Mouse (Mus musculus) heart, adult 2 months (tissue): Measurements from ENCODE around the gene Eps15l1. TPM values are rescaled to one million over a fixed set of nuclear protein-coding genes. Genes with fewer than 3 reads are reported as not detected.

Experiments
- DNase-seq, 2 experiments: peaks; one replicate each; pipeline ENCODE4 v3.0.0; 2021
- H3K27ac ChIP-seq: fragments of 200-600 bp; 2 replicates; pipeline ENCODE4 v1.8.1; 2022
- H3K27me3 ChIP-seq: fragments of 200-500 bp; 2 replicates; pipeline ENCODE4 v1.6.1; 2012; ENCODE audit warnings: mild to moderate bottlenecking, low read length, inconsistent platforms, mixed read lengths; ENCODE audit not compliant: control insufficient read depth, insufficient read depth
- H3K36me3 ChIP-seq: fragments of 200-500 bp; 2 replicates; pipeline ENCODE4 v1.6.1; 2012; ENCODE audit warnings: low read length, inconsistent platforms; ENCODE audit not compliant: control insufficient read depth, insufficient read depth
- H3K4me1 ChIP-seq: fragments of 200-500 bp; 2 replicates; pipeline ENCODE4 v1.6.1; 2011; ENCODE audit warnings: low read length; ENCODE audit not compliant: control insufficient read depth, insufficient read depth
- H3K4me3 ChIP-seq: fragments of 200-600 bp; 2 replicates; pipeline ENCODE4 v1.8.1; 2022
- H3K79me2 ChIP-seq: fragments of 200-500 bp; replicated peaks from 2 replicates; pipeline ENCODE4 v1.6.1; 2012; ENCODE audit warnings: mild to moderate bottlenecking, inconsistent platforms, low read length, moderate library complexity, mixed read lengths; ENCODE audit not compliant: control insufficient read depth, insufficient read depth
- H3K9ac ChIP-seq: fragments of 200-500 bp; 2 replicates; pipeline ENCODE4 v1.6.1; 2012; ENCODE audit warnings: low read depth, mild to moderate bottlenecking, control low read depth, inconsistent platforms, low read length, mixed read lengths
- CTCF ChIP-seq: fragments of 200-600 bp; IDR thresholded peaks from 2 replicates; pipeline ENCODE4 v1.8.1; 2022; ENCODE audit warnings: antibody characterized with exemption, mild to moderate bottlenecking, moderate library complexity
- EP300 ChIP-seq: fragments of 200-500 bp; IDR thresholded peaks from 2 replicates; pipeline ENCODE4 v1.6.1; 2011; ENCODE audit warnings: low read depth, low read length, control low read depth; ENCODE audit not compliant: insufficient read depth
- POLR2A ChIP-seq: fragments of 200-500 bp; IDR thresholded peaks from 2 replicates; pipeline ENCODE4 v1.6.1; 2011; ENCODE audit warnings: mild to moderate bottlenecking, low read depth, low read length, control low read depth; ENCODE audit not compliant: insufficient read depth
- WGBS: fragments of 180-500 bp; shearing (Covaris S2); methylation state at CpG from one replicate; pipeline ENCODE4 v1.1.7; 2018; 5-methylcytosine and 5-hydroxymethylcytosine counted together
- intact Hi-C: fragments of 180-260 bp; cut with DNase I; formaldehyde crosslinking; loops from one replicate; pipeline ENCODE4 v1.15.1; 2025
- polyA plus RNA-seq: library from polyadenylated mRNA; depleted of rRNA; stranded (reverse); fragments of >200 nt; gene quantifications from 2 replicates; pipeline ENCODE4 v1.2.3, GENCODE M21; 2012
- total RNA-seq, 2 experiments: library from RNA; stranded (reverse); gene quantifications; 2 replicates each; pipeline ENCODE4 v1.2.3; 2021

Gene Eps15l1
- total and polyA plus RNA-seq, 3 experiments: 34.0 to 39.6 (median 36.2) TPM

DNA sequence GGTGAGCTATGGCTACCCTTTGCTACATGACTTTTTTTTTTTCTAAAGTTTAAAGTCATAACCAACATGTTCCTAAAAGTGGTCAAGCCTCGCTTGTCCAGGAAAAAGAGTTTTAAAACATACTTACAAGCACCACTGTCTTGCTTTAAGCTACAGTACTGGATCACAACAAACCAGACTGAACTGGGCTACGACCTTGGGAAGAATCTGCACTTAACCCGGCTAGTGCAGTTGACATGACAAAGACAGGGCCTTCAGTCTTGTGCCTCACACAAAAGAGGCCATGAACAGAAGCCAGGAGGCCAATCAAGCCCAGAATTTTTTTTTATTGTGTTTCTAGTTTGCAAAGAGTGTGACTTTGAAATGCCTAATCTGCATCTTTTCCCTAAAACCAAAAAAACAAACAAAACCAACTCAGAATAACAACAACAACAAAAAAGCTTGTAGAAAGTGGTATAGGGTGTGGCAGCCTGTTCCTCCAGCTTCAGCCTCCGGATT lies 87.1 kb downstream of the Eps15l1 start:
- Histone ChIP-seq H3K4me1 (peaks cover 21% of the 10 kb centered on the region), H3K27ac (peak overlapping the region; percentile 47), H3K27me3 (no peaks in the 10 kb centered on the region), H3K4me3 (no peak overlapping the region), H3K36me3 (peaks cover 3% of the 10 kb centered on the region), H3K9ac (no peak overlapping the region), H3K79me2 (no peaks in the 10 kb centered on the region)
- WGBS: 73% methylated on average over 4 of the region's 4 CpGs
- intact Hi-C loops: no loop called here
- DNase-seq: no peak
- TF ChIP-seq CTCF (no peak), EP300 (no peak), POLR2A (no peak)

- H3K9ac ChIP-seq: no peak overlapping the region
- H3K4me1 ChIP-seq: peaks cover 21% of the 10 kb centered on the region
- no peaks in the 10 kb centered on the region for H3K79me2 ChIP-seq
- DNase-seq: no peak
- intact Hi-C loops: no loop called here
- H3K27ac ChIP-seq: peak overlapping the region; percentile 47
- WGBS: 51% methylated on average over 3 of the region's 3 CpGs
- TF ChIP-seq POLR2A (no peak), CTCF (no peak), EP300 (0 out of 2 replicates have a peak, but pooled peaks have one; percentile 10)
- H3K36me3 ChIP-seq: peaks cover 3% of the 10 kb centered on the region
- no peak overlapping the region for H3K4me3 ChIP-seq
- no peaks in the 10 kb centered on the region for H3K27me3 ChIP-seq
These were observed 87.7 kb downstream of the Eps15l1 start for GRCm38 (mm10) chr8:72333429-72334143.

DNA sequence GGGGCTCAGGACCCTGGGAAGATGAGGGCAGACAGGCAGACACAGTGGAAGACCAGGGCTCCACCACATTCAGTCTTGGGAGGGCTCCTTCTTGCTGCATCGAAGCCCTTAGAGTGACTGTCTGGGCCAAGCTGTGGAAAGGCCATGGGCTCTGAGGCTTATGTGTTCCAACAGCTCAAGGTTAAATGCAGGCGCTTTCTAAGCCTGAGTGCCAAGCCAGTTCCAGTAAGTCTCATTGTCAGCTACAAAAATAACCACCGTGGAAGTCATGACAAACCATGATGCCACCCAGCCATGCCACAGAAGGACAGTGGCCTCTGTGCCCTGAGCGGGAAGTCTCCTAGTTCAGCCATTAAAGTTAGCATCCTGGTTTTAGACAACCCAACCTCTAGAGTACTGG lies 89.6 kb downstream of the Eps15l1 start:
- WGBS: 61% methylated on average over 4 of the region's 4 CpGs
- H3K79me2 ChIP-seq: no peaks in the 10 kb centered on the region
- TF ChIP-seq POLR2A (peak; percentile 24; the same call in 1 of the 2 replicates), EP300 (peak; percentile 47; the same call in 1 of the 2 replicates), CTCF (no peak)
- no peak overlapping the region for H3K4me3 ChIP-seq
- H3K9ac ChIP-seq: peak overlapping the region; percentile 38; the same call in 1 of the 2 replicates
- intact Hi-C loops: no loop called here
- H3K27me3 ChIP-seq: no peaks in the 10 kb centered on the region
- H3K27ac ChIP-seq: peak overlapping the region; percentile 83
- no peak for DNase-seq
- H3K36me3 ChIP-seq: peaks cover 2% of the 10 kb centered on the region
- peaks cover 18% of the 10 kb centered on the region for H3K4me1 ChIP-seq

GRCm38 (mm10) chr8:72330806-72331516 lies 90.3 kb downstream of the Eps15l1 start:
- Histone ChIP-seq H3K4me1 (peaks cover 18% of the 10 kb centered on the region), H3K36me3 (no peaks in the 10 kb centered on the region; the same call in 1 of the 2 replicates), H3K9ac (0 out of 2 replicates have a peak overlapping the region, but pooled peaks have one; percentile 38), H3K27me3 (no peaks in the 10 kb centered on the region), H3K4me3 (no peak overlapping the region), H3K79me2 (no peaks in the 10 kb centered on the region), H3K27ac (peak overlapping the region; percentile 83)
- TF ChIP-seq EP300 (no peak), POLR2A (no peak), CTCF (no peak)
- intact Hi-C loops: no loop called here
- 81% methylated on average over 6 of the region's 6 CpGs for WGBS
- no peak for DNase-seq

GRCm38 (mm10) chr8:72329116-72329515 lies 92.1 kb downstream of the Eps15l1 start:
- Histone ChIP-seq H3K4me1 (peaks cover 15% of the 10 kb centered on the region), H3K27me3 (no peaks in the 10 kb centered on the region), H3K4me3 (no peak overlapping the region), H3K9ac (no peak overlapping the region), H3K36me3 (no peaks in the 10 kb centered on the region), H3K27ac (no peak overlapping the region), H3K79me2 (no peaks in the 10 kb centered on the region)
- TF ChIP-seq EP300: no peak
- no peak for TF ChIP-seq POLR2A
- TF ChIP-seq CTCF: no peak
- intact Hi-C loops: no loop called here
- WGBS: 88% methylated on average over 3 of the region's 3 CpGs
- no peak for DNase-seq
